Mouse (Mus musculus) hematopoietic stem cell, adult 5-6 weeks (primary cell): ENCODE results near the gene Cyp4f39. TPM values are rescaled to one million over a fixed set of nuclear protein-coding genes. Genes with fewer than 3 reads are reported as not detected.
"Not testable (repeated sequence)": the region's sequence is repeated elsewhere in the genome, so short reads cannot be mapped to it uniquely, and the experiment has no call there.

Experiments used
- ATAC-seq, 2 experiments: fragments of 125-278 bp in 1 of 2; replicated peaks in 1 of 2; 2 replicates each; pipeline ENCODE4 v1.8.0; 2016 to 2017; ENCODE audit warnings: inconsistent platforms in 2 of 2, mild to moderate bottlenecking in 2 of 2, moderate number of reproducible peaks in 2 of 2, low read depth in 1 of 2, moderate TSS enrichment in 1 of 2; ENCODE audit not compliant: low FRiP score in 2 of 2, poor library complexity in 2 of 2, severe bottlenecking in 2 of 2, insufficient read depth in 1 of 2, low TSS enrichment in 1 of 2
- total RNA-seq: library from RNA; stranded (forward); fragments of 172-1452, 232-1000 nt; gene quantifications from 2 replicates; pipeline ENCODE4 v1.2.3, GENCODE M21; 2017

Cyp4f39 gene
- total RNA-seq, 1 experiment from 2014 or later: 0.99 TPM

- no peak; a peak in 2 of 4 replicates for ATAC-seq
These were observed 54.3 kb downstream of the Cyp4f39 start for GRCm38 (mm10) chr17:32506729-32507245.

GRCm38 (mm10) chr17:32516126-32516525 lies 63.6 kb downstream of the Cyp4f39 start:
- no peak for ATAC-seq

DNA sequence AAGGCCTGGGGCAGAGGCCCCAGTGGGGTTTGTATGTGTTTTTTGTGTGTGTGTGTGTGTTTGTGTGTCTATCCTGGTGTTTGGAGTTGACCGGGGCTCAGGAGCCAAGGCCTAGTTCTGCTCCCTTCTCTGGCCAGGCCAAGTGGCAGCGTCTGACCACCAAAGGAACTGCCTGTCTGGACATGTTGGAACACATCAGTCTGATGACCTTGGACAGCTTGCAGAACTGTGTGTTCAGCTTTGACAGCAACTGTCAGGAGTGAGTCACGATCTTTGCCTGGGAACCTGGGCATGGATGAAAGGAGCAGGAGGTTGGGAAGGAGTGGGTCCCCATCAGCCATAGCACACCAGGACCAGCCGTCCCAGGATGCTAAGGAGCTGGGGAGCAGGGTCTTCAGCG lies 69.5 kb downstream of the Cyp4f39 start:
- ATAC-seq: no peak

DNA sequence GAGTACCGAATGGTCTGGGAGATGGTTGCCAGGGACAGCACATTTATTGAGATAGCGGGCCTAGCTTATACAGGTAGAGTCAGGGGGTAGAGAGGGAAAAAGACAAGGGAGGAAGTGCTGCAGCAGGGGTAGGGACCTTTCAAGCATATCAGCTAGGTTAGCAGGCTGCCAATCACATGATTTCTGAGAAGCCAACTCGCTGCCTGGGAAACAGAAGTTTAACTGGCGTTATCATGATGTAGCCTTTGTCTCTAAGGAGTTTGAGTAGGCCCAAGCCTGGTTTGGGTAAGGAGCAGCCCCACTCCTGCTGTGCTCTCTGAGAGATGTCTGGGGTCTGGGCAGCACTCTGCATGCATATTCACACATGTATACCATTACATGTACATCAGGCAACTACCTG lies 69.9 kb downstream of the Cyp4f39 start:
- ATAC-seq: no peak

GRCm38 (mm10) chr17:32522816-32523215 lies 70.3 kb downstream of the Cyp4f39 start:
- no peak for ATAC-seq

- peak; percentile 72 to 73 for ATAC-seq
These were observed 71.4 kb downstream of the Cyp4f39 start for GRCm38 (mm10) chr17:32523895-32524294.

- ATAC-seq: not testable (repeated sequence)
These were observed 73.8 kb downstream of the Cyp4f39 start for GRCm38 (mm10) chr17:32526341-32526740.

GRCm38 (mm10) chr17:32527748-32528147 lies 75.2 kb downstream of the Cyp4f39 start:
- ATAC-seq: no peak

DNA sequence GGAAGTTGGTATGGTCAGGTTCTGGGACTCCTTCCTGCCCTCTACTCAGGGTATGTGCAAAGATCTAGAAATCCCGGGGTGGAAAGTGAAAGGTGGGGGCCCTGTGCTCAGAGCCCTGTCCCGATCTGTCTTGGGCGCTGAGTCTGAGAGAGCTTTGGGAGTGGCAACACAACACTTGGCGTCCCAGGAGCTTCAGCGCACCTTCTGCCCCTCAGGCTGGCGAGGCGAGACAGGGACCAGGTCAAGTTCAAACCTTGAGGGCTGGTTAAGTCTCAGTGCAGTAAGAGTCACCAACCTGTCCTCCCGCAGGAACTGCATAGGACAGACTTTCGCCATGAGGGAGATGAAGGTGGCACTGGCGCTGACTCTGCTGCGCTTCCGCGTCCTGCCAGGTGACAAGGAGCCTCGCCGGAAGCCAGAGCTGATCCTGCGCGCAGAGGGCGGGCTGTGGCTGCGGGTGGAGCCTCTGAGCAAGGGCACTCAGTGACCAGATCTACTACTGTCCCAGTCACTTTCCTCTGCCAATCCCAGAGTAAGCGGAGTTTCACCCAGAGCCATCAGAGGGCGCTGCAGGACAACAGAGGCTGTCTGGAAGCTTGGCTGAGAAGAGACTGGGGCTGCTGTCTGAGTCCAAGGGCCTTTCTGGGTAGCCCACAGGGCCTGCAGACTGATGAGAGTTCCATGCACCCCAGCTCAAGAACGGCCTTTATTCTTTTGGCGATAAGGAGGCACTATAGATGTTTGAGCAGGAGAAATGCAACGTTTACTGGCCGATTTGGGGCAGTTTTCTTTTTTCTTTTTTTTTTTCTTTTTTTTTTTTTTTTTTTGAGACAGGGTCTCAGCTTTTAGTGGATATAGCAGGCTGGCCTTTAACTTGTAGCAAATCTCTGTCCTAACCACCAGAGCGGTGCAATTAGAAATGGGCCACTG lies 76.2 kb downstream of the Cyp4f39 start:
- peak; percentile 86 to 92 for ATAC-seq

- not testable (repeated sequence) for ATAC-seq
These were observed 79.8 kb downstream of the Cyp4f39 start for GRCm38 (mm10) chr17:32532356-32532755.

DNA sequence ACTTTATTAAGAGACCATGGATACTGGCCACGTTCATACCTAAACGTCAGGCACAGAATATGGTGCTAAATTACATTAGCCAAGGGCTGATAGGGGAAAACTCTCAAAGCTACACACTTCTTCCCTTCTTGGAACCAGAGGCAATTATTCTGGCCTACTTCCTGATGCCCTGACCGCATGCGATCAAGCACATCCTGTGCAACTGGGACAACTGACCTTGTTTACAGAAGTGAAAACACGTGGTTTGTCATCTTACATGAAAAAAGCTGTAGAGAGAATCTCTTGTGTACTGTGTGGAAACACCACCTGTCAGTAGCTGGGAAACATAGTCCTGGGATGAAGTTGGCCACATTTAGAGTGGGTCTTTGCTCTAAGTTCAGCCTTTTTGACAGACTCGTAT lies 81.5 kb downstream of the Cyp4f39 start:
- no peak; a peak in 2 of 4 replicates for ATAC-seq

- ATAC-seq: peak; percentile 88 to 96
These were observed 83.7 kb downstream of the Cyp4f39 start, which contains the start of gene Cyp4f16 for GRCm38 (mm10) chr17:32536051-32536866. TSS of gene Cyp4f16 (plus strand) at chr17:32536558.

DNA sequence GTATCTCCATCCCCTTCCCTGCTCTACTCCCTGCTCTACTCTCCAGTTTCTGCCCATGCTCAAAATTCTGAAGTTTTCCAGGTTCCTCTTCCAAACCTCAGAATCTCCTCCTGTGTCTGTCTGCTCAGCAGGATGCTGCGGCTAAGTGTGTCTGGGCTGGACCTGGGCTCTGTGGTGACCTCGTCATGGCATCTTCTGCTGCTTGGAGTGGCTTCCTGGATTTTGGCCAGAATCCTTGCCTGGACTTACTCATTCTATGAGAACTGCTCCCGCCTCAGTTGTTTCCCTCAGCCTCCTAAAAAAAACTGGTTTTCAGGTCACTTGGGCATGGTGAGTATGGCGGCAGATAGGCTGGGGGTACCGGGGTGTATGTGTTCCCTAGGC lies 84.3 kb downstream of the Cyp4f39 start:
- ATAC-seq: no peak

Other genes starting within 250 kb of the Cyp4f39 start
- 19.8 and 29.1 TPM in 2 replicates for gene Brd4, start 168.0 kb upstream of the Cyp4f39 start, total RNA-seq
- 167 and 229 TPM in 2 replicates for gene Akap8, start 131.5 kb upstream of the Cyp4f39 start, total RNA-seq
- gene Akap8l, start 102.1 kb upstream of the Cyp4f39 start, total RNA-seq: 122 and 127 TPM in 2 replicates
- gene Wiz, start 63.3 kb upstream of the Cyp4f39 start, total RNA-seq: 7.1 and 8.1 TPM in 2 replicates
- gene Rasal3, start 49.1 kb upstream of the Cyp4f39 start, total RNA-seq: 87.7 and 92.1 TPM in 2 replicates
- 57.8 and 80.3 TPM in 2 replicates for gene Pglyrp2, start 28.6 kb upstream of the Cyp4f39 start, total RNA-seq
- 1.4 and 2.2 TPM in 2 replicates for gene Cyp4f17, start 53.3 kb downstream of the Cyp4f39 start, total RNA-seq
- 7.1 and 14.4 TPM in 2 replicates for gene Cyp4f16, start 83.8 kb downstream of the Cyp4f39 start, total RNA-seq
- not detected in 2 replicates for gene Cyp4f37, start 168.6 kb downstream of the Cyp4f39 start, total RNA-seq
- not detected in 2 replicates for gene Cyp4f40, start 206.2 kb downstream of the Cyp4f39 start, total RNA-seq
- gene Cyp4f15, start 232.9 kb downstream of the Cyp4f39 start, total RNA-seq: not detected in 2 replicates